Mouse (Mus musculus) limb, embryonic 13.5 days (tissue): Measurements from ENCODE around the gene Gramd1c. TPM values are rescaled to one million over a fixed set of nuclear protein-coding genes. Genes with fewer than 3 reads are reported as not detected.
A peak's percentile ranks its signal among the peaks of the same experiment; 100 is the strongest.

Source experiments
- ATAC-seq: fragments of 200-750 bp; cut with Nextera tagmentation; 2 replicates; pipeline ENCODE4 v1.8.0; 2017; ENCODE audit warnings: low read depth, moderate number of reproducible peaks, moderate TSS enrichment; ENCODE audit not compliant: low FRiP score
- H3K27ac ChIP-seq: fragments of 300-500 bp; sonication (generic); 2 replicates; pipeline ENCODE4 v1.5.1; 2015; ENCODE audit warnings: inconsistent platforms, mild to moderate bottlenecking, moderate library complexity
- H3K27me3 ChIP-seq: fragments of 300-500 bp; sonication (generic); 2 replicates; pipeline ENCODE4 v1.6.1; 2015; ENCODE audit warnings: mild to moderate bottlenecking, inconsistent platforms
- H3K36me3 ChIP-seq: fragments of 300-500 bp; sonication (generic); 2 replicates; pipeline ENCODE4 v1.6.1; 2015; ENCODE audit warnings: inconsistent platforms, mild to moderate bottlenecking, moderate library complexity
- H3K4me1 ChIP-seq: fragments of 300-500 bp; sonication (generic); 2 replicates; pipeline ENCODE4 v1.6.1; 2015; ENCODE audit warnings: inconsistent platforms
- H3K4me2 ChIP-seq: fragments of 300-500 bp; sonication (generic); replicated peaks from 2 replicates; pipeline ENCODE4 v1.6.1; 2015; ENCODE audit warnings: inconsistent platforms, mild to moderate bottlenecking, moderate library complexity
- H3K4me3 ChIP-seq: fragments of 300-500 bp; sonication (generic); 2 replicates; pipeline ENCODE4 v1.5.1; 2015; ENCODE audit warnings: moderate library complexity, mild to moderate bottlenecking, inconsistent platforms
- H3K9ac ChIP-seq: fragments of 300-500 bp; sonication (generic); 2 replicates; pipeline ENCODE4 v1.6.1; 2015; ENCODE audit warnings: mild to moderate bottlenecking, inconsistent platforms
- H3K9me3 ChIP-seq: fragments of 300-500 bp; sonication (generic); 2 replicates; pipeline ENCODE4 v1.6.1; 2016; ENCODE audit warnings: inconsistent platforms
- WGBS: fragments of 180-500 bp; shearing (Covaris S2); methylation state at CpG from one replicate; pipeline ENCODE4 v1.1.7; 2015; 5-methylcytosine and 5-hydroxymethylcytosine counted together
- polyA plus RNA-seq: library from polyadenylated mRNA; unstranded; fragments of >200 nt; fragmentation: Nextera tagmentation; extraction: Ambion mirVana; gene quantifications from 2 replicates; pipeline ENCODE4 v1.2.1, GENCODE M21; 2015

The Gramd1c gene
- polyA plus RNA-seq, 1 experiment from 2014 or later: 7.0 TPM

- Histone ChIP-seq H3K27me3 (no peaks in the 10 kb centered on the region), H3K9ac (no peak overlapping the region), H3K9me3 (no peaks in the 10 kb centered on the region), H3K4me1 (peaks cover 15% of the 10 kb centered on the region), H3K4me3 (no peak overlapping the region), H3K36me3 (no peaks in the 10 kb centered on the region), H3K27ac (no peak overlapping the region), H3K4me2 (no peak overlapping the region)
- WGBS: 65% methylated on average over 8 of the region's 8 CpGs
- no peak for ATAC-seq
These were observed 7.4 kb downstream of the Gramd1c start for GRCm38 (mm10) chr16:44055766-44056165.

DNA sequence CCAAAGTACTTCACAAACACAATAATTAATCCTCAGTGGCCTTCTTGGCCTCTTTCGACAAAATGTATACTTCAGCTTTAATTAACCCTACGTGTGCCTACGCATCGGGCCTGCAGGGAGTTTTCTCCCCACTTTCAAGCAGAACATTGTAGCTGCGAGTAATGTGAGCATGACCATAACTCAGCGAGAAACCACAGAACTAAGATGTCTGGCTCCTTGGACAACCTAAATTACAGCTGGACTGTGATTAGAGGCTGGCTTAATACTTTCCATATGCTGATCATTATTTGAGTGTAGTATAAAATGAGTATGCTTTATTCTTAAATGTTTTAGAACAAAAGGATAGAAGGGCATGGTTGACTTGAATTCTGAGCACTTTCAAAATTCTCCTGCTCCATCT is 9.9 kb downstream of the Gramd1c start:
- ATAC-seq: peak; percentile 32; the same call in 1 of the 2 replicates
- peaks cover 11% of the 10 kb centered on the region for H3K4me1 ChIP-seq
- H3K4me2 ChIP-seq: no peak overlapping the region
- H3K27ac ChIP-seq: no peak overlapping the region
- H3K27me3 ChIP-seq: no peaks in the 10 kb centered on the region
- no peaks in the 10 kb centered on the region for H3K36me3 ChIP-seq
- H3K9me3 ChIP-seq: no peaks in the 10 kb centered on the region
- 9% methylated on average over 6 of the region's 6 CpGs for WGBS
- H3K4me3 ChIP-seq: no peak overlapping the region
- no peak overlapping the region for H3K9ac ChIP-seq

- H3K4me3 ChIP-seq: no peak overlapping the region
- ATAC-seq: no peak
- H3K27me3 ChIP-seq: no peaks in the 10 kb centered on the region
- H3K36me3 ChIP-seq: no peaks in the 10 kb centered on the region
- no peaks in the 10 kb centered on the region for H3K9me3 ChIP-seq
- H3K4me2 ChIP-seq: no peak overlapping the region
- 74% methylated on average over 6 of the region's 6 CpGs for WGBS
- no peak overlapping the region for H3K27ac ChIP-seq
- H3K9ac ChIP-seq: no peak overlapping the region
- peaks cover 9% of the 10 kb centered on the region; the same call in 1 of the 2 replicates for H3K4me1 ChIP-seq
These were observed 10.8 kb downstream of the Gramd1c start for GRCm38 (mm10) chr16:44052390-44052789.

DNA sequence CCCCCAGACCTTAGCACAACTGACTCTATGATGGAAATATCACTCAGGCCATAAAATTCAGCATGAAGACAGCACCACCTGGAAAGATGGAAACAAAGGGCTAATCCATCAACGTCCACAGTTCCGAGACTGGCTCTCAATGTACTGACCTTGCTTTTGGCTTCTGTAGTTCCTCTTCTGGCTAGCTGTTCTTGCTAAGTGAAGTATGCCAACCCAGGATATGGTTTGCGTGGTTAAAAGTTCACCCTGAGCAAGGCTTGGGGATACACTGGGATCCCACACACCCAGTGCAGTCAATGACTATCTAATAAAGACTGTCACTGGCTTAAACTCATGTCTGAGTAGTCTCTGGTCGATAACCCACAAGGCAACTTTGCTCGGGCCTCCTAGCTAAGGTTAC is 13.0 kb downstream of the Gramd1c start:
- Histone ChIP-seq H3K27me3 (no peaks in the 10 kb centered on the region), H3K36me3 (no peaks in the 10 kb centered on the region)
- WGBS: 76% methylated on average over 5 of the region's 5 CpGs

GRCm38 (mm10) chr16:44039112-44039511 is 24.0 kb downstream of the Gramd1c start:
- Histone ChIP-seq H3K27ac (no peak overlapping the region), H3K9me3 (no peaks in the 10 kb centered on the region), H3K4me2 (no peak overlapping the region), H3K27me3 (no peaks in the 10 kb centered on the region), H3K36me3 (no peaks in the 10 kb centered on the region), H3K9ac (no peak overlapping the region), H3K4me3 (no peak overlapping the region), H3K4me1 (no peaks in the 10 kb centered on the region)
- ATAC-seq: no peak
- WGBS: 80% methylated on average over 4 of the region's 4 CpGs

More for the DNA sequence above, 13.0 kb downstream of the Gramd1c start:
- no peak for ATAC-seq
- no peak overlapping the region for H3K9ac ChIP-seq
- no peak overlapping the region for H3K4me3 ChIP-seq
- no peaks in the 10 kb centered on the region for H3K9me3 ChIP-seq
- H3K4me2 ChIP-seq: no peak overlapping the region
- H3K4me1 ChIP-seq: peaks cover 9% of the 10 kb centered on the region; the same call in 1 of the 2 replicates
- H3K27ac ChIP-seq: no peak overlapping the region

GRCm38 (mm10) chr16:44035221-44035620 is 27.9 kb downstream of the Gramd1c start:
- WGBS: 73% methylated on average over 3 of the region's 3 CpGs
- Histone ChIP-seq H3K36me3 (no peaks in the 10 kb centered on the region), H3K4me2 (no peak overlapping the region), H3K9ac (no peak overlapping the region), H3K4me1 (no peaks in the 10 kb centered on the region), H3K27ac (no peak overlapping the region), H3K4me3 (no peak overlapping the region), H3K9me3 (no peaks in the 10 kb centered on the region), H3K27me3 (no peaks in the 10 kb centered on the region)
- ATAC-seq: no peak

DNA sequence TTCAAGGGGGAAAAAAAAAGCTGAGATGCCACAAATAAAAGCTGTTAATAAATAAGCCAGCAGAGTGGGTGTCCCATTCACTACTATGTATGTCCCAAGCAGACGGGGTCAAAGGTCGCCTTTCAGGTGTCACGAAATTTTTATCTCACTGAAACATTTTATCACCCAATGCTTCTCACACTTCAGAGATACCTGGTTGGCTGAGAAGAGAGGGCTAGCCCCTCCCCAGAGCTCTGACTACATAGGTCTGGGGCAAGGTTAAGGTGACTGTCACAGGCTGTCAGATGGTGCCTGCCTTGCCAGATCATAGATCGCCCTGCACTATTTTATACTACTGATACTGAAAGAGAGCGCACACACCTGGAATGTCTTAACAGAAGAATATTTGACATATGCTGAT is 29.8 kb downstream of the Gramd1c start:
- no peak for ATAC-seq
- H3K9me3 ChIP-seq: no peaks in the 10 kb centered on the region
- H3K4me2 ChIP-seq: no peak overlapping the region
- H3K36me3 ChIP-seq: no peaks in the 10 kb centered on the region
- H3K4me1 ChIP-seq: no peaks in the 10 kb centered on the region
- no peaks in the 10 kb centered on the region for H3K27me3 ChIP-seq
- 81% methylated on average over 5 of the region's 5 CpGs for WGBS
- no peak overlapping the region for H3K27ac ChIP-seq
- H3K9ac ChIP-seq: no peak overlapping the region
- H3K4me3 ChIP-seq: no peak overlapping the region

GRCm38 (mm10) chr16:44029273-44029672 is 33.9 kb downstream of the Gramd1c start:
- no peak overlapping the region for H3K27ac ChIP-seq
- WGBS: 54% methylated on average over 2 of the region's 2 CpGs
- no peaks in the 10 kb centered on the region for H3K36me3 ChIP-seq
- ATAC-seq: no peak
- H3K9me3 ChIP-seq: no peaks in the 10 kb centered on the region
- H3K9ac ChIP-seq: no peak overlapping the region
- H3K4me3 ChIP-seq: no peak overlapping the region
- peaks cover 7% of the 10 kb centered on the region for H3K4me1 ChIP-seq
- H3K27me3 ChIP-seq: no peaks in the 10 kb centered on the region
- H3K4me2 ChIP-seq: no peak overlapping the region

DNA sequence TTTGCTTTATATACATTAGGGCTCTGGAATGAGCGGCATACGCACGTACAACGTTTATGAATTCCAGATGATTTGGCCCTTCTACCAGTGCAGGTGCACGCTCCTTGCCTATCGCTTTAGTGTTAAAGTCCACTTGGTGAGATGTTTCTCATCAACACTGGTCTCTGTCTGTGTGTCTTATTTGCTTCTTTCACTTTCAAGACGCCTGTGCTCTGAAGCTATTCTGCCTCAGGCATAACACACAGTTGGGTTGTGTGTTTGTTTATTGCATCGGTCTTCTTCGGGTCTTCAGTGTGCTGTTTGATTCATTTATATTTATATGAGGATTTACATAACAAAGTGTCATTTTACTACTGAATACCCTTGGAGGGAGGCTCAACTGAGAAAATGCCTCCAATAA is 36.3 kb downstream of the Gramd1c start:
- Histone ChIP-seq H3K27ac (no peak overlapping the region), H3K27me3 (no peaks in the 10 kb centered on the region), H3K4me1 (peaks cover 7% of the 10 kb centered on the region), H3K9ac (no peak overlapping the region), H3K4me2 (peak overlapping the region; percentile 9; the same call in 1 of the 2 replicates), H3K9me3 (no peaks in the 10 kb centered on the region), H3K4me3 (no peak overlapping the region), H3K36me3 (no peaks in the 10 kb centered on the region)
- 64% methylated on average over 9 of the region's 9 CpGs for WGBS
- ATAC-seq: no peak

DNA sequence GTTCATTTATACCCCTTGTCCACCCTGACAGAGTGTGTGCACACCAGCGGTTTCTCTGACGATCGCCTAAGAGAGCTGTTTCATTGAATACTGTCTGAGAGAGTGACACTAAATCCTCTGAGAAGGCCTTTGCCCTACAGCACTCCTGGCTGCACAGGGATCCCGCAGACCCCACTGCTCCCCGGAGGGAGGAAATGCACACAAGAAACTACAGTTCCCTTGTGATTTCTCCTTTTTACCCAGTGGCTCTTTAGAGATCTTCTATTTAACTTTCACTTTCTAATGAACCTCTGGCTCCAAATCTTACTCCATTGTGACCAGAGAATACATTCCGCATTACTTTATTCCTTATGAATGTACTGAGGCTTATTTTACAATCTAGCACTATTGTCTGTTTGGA is 36.9 kb downstream of the Gramd1c start:
- Histone ChIP-seq H3K4me3 (no peak overlapping the region), H3K27ac (no peak overlapping the region), H3K9me3 (no peaks in the 10 kb centered on the region), H3K4me1 (peaks cover 7% of the 10 kb centered on the region), H3K9ac (no peak overlapping the region), H3K36me3 (no peaks in the 10 kb centered on the region), H3K4me2 (0 out of 2 replicates have a peak overlapping the region, but pooled peaks have one; percentile 9), H3K27me3 (no peaks in the 10 kb centered on the region)
- ATAC-seq: no peak
- whole genome bisulfite sequencing: 58% methylated on average over 6 of the region's 6 CpGs

DNA sequence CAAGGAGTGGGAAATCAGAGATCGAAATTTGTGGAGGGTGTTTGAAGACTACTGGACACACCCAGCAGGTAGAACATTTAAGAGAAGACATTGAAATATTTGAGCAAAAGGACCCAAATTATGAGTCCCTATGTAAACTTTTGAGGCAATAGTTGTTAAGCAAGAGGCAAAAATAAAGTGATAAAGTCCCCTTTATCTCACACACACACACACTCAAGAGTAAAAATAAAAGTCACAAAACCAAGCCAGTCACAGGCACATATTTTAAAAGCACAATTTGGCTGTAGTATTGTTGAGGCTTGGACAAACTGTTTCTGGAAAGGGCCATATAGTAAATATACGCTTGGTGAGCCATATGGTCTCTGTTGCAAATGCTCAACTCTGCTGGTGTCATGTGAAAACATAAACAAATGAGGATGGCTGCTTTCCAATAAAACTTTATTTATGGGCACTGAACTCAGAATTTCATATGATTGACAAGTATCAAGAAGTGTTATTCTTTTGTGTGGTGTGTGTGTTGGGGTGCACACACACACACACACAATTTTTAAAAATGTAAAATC is 44.1 kb downstream of the Gramd1c start:
- Histone ChIP-seq H3K4me1 (no peaks in the 10 kb centered on the region), H3K9ac (no peak overlapping the region), H3K4me2 (no peak overlapping the region), H3K9me3 (no peaks in the 10 kb centered on the region), H3K27ac (no peak overlapping the region), H3K4me3 (no peak overlapping the region), H3K27me3 (no peaks in the 10 kb centered on the region), H3K36me3 (no peaks in the 10 kb centered on the region)
- no peak for ATAC-seq
- 82% methylated on average over 2 of the region's 2 CpGs for WGBS

- Histone ChIP-seq H3K4me1 (no peaks in the 10 kb centered on the region), H3K36me3 (no peaks in the 10 kb centered on the region), H3K4me3 (no peak overlapping the region), H3K27ac (no peak overlapping the region), H3K4me2 (no peak overlapping the region), H3K9me3 (no peaks in the 10 kb centered on the region), H3K27me3 (no peaks in the 10 kb centered on the region), H3K9ac (no peak overlapping the region)
- ATAC-seq: no peak
- WGBS: 53% methylated on average over 7 of the region's 7 CpGs
These were observed 44.8 kb downstream of the Gramd1c start for GRCm38 (mm10) chr16:44018372-44018771.

GRCm38 (mm10) chr16:44017707-44018106 is 45.4 kb downstream of the Gramd1c start:
- Histone ChIP-seq H3K36me3 (no peaks in the 10 kb centered on the region), H3K4me2 (no peak overlapping the region), H3K27me3 (no peaks in the 10 kb centered on the region), H3K9me3 (no peaks in the 10 kb centered on the region), H3K4me1 (no peaks in the 10 kb centered on the region), H3K9ac (no peak overlapping the region), H3K27ac (no peak overlapping the region), H3K4me3 (no peak overlapping the region)
- no peak for ATAC-seq
- WGBS: 84% methylated on average over 4 of the region's 4 CpGs
